Mouse (Mus musculus): Measurements from ENCODE around the gene Dnajb2. TPM values are rescaled to one million over a fixed set of nuclear protein-coding genes. Genes with fewer than 3 reads are reported as not detected.
"Not testable (repeated sequence)": the region's sequence is repeated elsewhere in the genome, so short reads cannot be mapped to it uniquely, and the experiment has no call there.

The Dnajb2 gene
- total and polyA plus RNA-seq, 2 experiments from 2014 or later = 48.0 to 64.5 TPM

- no peak overlapping the region for H3K27ac ChIP-seq
- 0 out of 2 replicates have a peak, but pooled peaks cover 6% of the 10 kb centered on the region for H3K27me3 ChIP-seq (ENCODE audit: insufficient read depth, low read length)
- DNase-seq (ENCODE audit: low spot score) (no peak), ATAC-seq (no peak)
- no peaks in the 10 kb centered on the region for H3K9me3 ChIP-seq (ENCODE audit: low read length)
- H3K9ac ChIP-seq (replicated peaks; ENCODE audit: low read length) = no peak overlapping the region
- no peak overlapping the region for H3K4me3 ChIP-seq (ENCODE audit: low read length)
- H3K4me2 ChIP-seq (ENCODE audit: low read depth, low read length) = no peak overlapping the region
- 74% methylated on average over 2 of the region's 2 CpGs for WGBS
- TF ChIP-seq CTCF (IDR thresholded peaks at IDR 0.05; ENCODE audit: low read depth) = no peak
- no peaks in the 10 kb centered on the region for H3K4me1 ChIP-seq (ENCODE audit: insufficient read depth, low read length)
- H3K36me3 ChIP-seq (ENCODE audit: insufficient read depth, low read length) = no peaks in the 10 kb centered on the region
Measured at GRCm38 (mm10) chr1:75226138-75226537, 10.1 kb upstream of the Dnajb2 start.

DNA sequence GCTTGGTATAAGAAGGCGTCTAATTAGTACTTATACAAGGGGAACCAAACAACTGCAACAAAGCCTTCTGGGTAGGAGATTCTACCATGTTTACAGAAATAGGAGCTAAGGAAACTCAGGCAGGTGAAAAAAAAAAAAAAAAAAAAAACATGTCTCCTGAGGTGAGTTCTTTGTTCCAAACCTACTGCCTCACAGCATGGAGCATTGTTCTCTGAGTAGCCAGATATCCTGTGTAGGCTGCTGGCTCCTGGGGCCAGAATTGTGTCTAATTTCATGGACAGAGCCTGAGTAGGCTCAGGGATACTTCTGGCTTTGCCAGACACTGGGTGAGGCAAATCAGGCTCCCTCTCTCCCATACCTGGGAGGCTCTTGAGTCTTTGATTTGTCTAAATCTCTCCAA, 8.6 kb upstream of the Dnajb2 start:
- Histone ChIP-seq H3K36me3 (ENCODE audit: insufficient read depth, low read length) (no peaks in the 10 kb centered on the region), H3K27me3 (ENCODE audit: insufficient read depth, low read length) (no peaks in the 10 kb centered on the region), H3K4me2 (ENCODE audit: low read depth, low read length) (no peak overlapping the region), H3K9me3 (ENCODE audit: low read length) (no peaks in the 10 kb centered on the region), H3K4me3 (ENCODE audit: low read length) (no peak overlapping the region), H3K4me1 (ENCODE audit: insufficient read depth, low read length) (no peaks in the 10 kb centered on the region), H3K27ac (no peak overlapping the region), H3K9ac (replicated peaks; ENCODE audit: low read length) (no peak overlapping the region)
- no peak for ATAC-seq
- DNase-seq (ENCODE audit: low spot score) = no peak
- WGBS = 72% methylated on average over 1 of the region's 1 CpGs
- TF ChIP-seq CTCF (IDR thresholded peaks at IDR 0.05; ENCODE audit: low read depth) = no peak

DNA sequence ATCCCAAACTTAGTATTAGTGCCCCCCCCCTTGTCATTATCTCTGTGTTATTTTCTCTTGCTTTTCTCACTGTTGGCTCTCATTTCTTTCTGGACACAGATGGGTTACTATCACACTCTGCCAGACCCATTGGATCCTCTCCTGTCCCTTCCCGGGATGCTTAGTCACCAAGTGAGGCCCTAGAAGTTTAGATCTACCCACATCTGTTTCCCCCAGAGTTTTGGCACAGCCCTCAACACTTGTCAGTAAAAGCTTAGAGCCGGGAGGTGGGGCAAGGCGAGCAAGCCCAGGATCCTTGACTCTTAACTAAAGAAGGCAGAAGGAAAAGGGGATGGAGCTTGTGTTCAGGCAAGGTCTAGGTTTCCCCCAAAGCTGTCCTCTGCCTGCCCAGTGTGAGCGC, 7.0 kb upstream of the Dnajb2 start:
- no peak overlapping the region for H3K27ac ChIP-seq
- no peaks in the 10 kb centered on the region for H3K27me3 ChIP-seq (ENCODE audit: insufficient read depth, low read length)

DNA sequence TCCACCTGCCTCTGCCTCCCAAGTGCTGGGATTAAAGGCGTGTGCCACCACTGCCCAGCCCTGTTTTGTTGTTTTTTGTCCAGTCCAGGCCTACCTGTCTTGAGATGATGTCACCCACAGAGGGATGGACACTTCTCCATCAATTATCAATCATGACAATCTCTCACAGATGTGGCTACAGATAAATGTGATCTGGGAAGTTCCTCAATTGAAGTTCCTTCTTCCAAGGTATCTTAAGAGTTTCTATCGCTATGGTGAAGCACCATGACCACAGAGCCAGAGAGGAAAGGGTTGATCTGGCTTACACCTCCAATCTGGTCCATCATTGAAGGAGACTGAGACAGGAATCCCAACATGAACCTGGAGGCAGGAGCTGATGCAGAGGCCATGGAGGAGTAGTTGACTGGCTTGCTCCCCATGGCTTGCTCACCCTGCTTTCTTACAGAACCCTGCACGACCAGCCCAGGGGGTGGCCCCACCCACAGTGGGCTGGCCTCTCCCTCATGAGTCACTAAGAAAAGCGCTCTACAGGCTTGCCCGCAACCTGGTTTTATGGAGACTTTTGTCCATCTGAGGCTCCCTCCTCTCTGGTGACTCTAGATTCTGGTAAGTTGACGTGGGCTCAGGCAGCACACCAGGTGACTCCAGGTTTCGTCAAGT, 5.7 kb upstream of the Dnajb2 start:
- Histone ChIP-seq H3K9ac (replicated peaks; ENCODE audit: low read length) (no peak overlapping the region), H3K36me3 (ENCODE audit: insufficient read depth, low read length) (no peaks in the 10 kb centered on the region), H3K4me2 (ENCODE audit: low read depth, low read length) (no peak overlapping the region), H3K4me1 (ENCODE audit: insufficient read depth, low read length) (0 out of 2 replicates have a peak, but pooled peaks cover 4% of the 10 kb centered on the region), H3K27me3 (ENCODE audit: insufficient read depth, low read length) (no peaks in the 10 kb centered on the region), H3K27ac (no peak overlapping the region), H3K4me3 (ENCODE audit: low read length) (no peak overlapping the region), H3K9me3 (ENCODE audit: low read length) (no peaks in the 10 kb centered on the region)
- TF ChIP-seq CTCF (IDR thresholded peaks at IDR 0.05; ENCODE audit: low read depth) = no peak
- 72% methylated on average over 7 of the region's 7 CpGs for WGBS
- ATAC-seq (no peak), DNase-seq (ENCODE audit: low spot score) (no peak)

More for the DNA sequence above, 7.0 kb upstream of the Dnajb2 start:
- H3K9ac ChIP-seq (replicated peaks; ENCODE audit: low read length) = no peak overlapping the region
- ATAC-seq = no peak
- no peak overlapping the region for H3K4me2 ChIP-seq (ENCODE audit: low read depth, low read length)
- no peak for TF ChIP-seq CTCF (IDR thresholded peaks at IDR 0.05; ENCODE audit: low read depth)
- H3K4me1 ChIP-seq (ENCODE audit: insufficient read depth, low read length) = no peaks in the 10 kb centered on the region
- no peak for DNase-seq (ENCODE audit: low spot score)
- H3K36me3 ChIP-seq (ENCODE audit: insufficient read depth, low read length) = no peaks in the 10 kb centered on the region
- 55% methylated on average over 4 of the region's 4 CpGs for WGBS
- no peak overlapping the region for H3K4me3 ChIP-seq (ENCODE audit: low read length)
- no peaks in the 10 kb centered on the region for H3K9me3 ChIP-seq (ENCODE audit: low read length)

- ATAC-seq = no peak
- H3K4me3 ChIP-seq (ENCODE audit: low read length) = no peak overlapping the region
- H3K9ac ChIP-seq (replicated peaks; ENCODE audit: low read length) = no peak overlapping the region
- no peaks in the 10 kb centered on the region for H3K27me3 ChIP-seq (ENCODE audit: insufficient read depth, low read length)
- no peak overlapping the region for H3K27ac ChIP-seq
- DNase-seq (ENCODE audit: low spot score) = no peak
- WGBS = 85% methylated on average over 4 of the region's 4 CpGs
- no peaks in the 10 kb centered on the region for H3K36me3 ChIP-seq (ENCODE audit: insufficient read depth, low read length)
- 0 out of 2 replicates have a peak, but pooled peaks cover 4% of the 10 kb centered on the region for H3K4me1 ChIP-seq (ENCODE audit: insufficient read depth, low read length)
- H3K9me3 ChIP-seq (ENCODE audit: low read length) = no peaks in the 10 kb centered on the region
- no peak for TF ChIP-seq CTCF (IDR thresholded peaks at IDR 0.05; ENCODE audit: low read depth)
- H3K4me2 ChIP-seq (ENCODE audit: low read depth, low read length) = no peak overlapping the region
Measured at GRCm38 (mm10) chr1:75231224-75231623, 5.0 kb upstream of the Dnajb2 start.

GRCm38 (mm10) chr1:75231664-75232152, 4.5 kb upstream of the Dnajb2 start, which contains the start of gene A630095N17Rik:
A630095N17Rik (minus strand) TSS chr1:75232102.
- H3K4me2 ChIP-seq (ENCODE audit: low read depth, low read length) = no peak within 1 kb of the TSS
- H3K4me3 ChIP-seq (ENCODE audit: low read length) = no peak within 1 kb of the TSS
- 0 out of 2 replicates have a peak, but pooled peaks cover 4% of the 10 kb centered on the region for H3K4me1 ChIP-seq (ENCODE audit: insufficient read depth, low read length)
- H3K36me3 ChIP-seq (ENCODE audit: insufficient read depth, low read length) = no peaks in the 10 kb centered on the region
- no peak for ATAC-seq
- H3K27me3 ChIP-seq (ENCODE audit: insufficient read depth, low read length) = no peaks in the 10 kb centered on the region
- no peak within 1 kb of the TSS for H3K9ac ChIP-seq (replicated peaks; ENCODE audit: low read length)
- WGBS = 72% methylated on average over 5 of the region's 5 CpGs
- H3K27ac ChIP-seq = no peak within 1 kb of the TSS
- H3K9me3 ChIP-seq (ENCODE audit: low read length) = no peaks in the 10 kb centered on the region
- no peak for TF ChIP-seq CTCF (IDR thresholded peaks at IDR 0.05; ENCODE audit: low read depth)
- DNase-seq (ENCODE audit: low spot score) = no peak

DNA sequence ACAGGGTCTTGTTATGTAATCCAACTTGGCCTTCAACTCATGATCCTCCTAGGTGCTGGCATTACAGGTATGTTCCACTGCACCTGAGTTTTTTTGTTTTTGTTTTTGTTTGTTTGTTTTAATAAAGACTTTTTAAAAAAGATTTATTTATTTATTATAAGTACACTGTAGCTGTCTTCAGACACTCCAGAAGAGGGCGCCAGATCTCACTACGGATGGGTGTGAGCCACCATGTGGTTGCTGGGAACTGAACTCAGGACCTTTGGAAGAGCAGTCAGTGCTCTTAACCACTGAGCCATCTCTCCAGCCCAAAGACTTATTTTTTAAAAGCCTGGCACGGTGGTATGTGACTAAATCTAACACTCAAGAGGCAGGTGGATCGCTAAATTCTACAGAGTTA, 3.7 kb upstream of the Dnajb2 start:
- not testable (repeated sequence) for H3K4me1 ChIP-seq (ENCODE audit: insufficient read depth, low read length); H3K9me3 ChIP-seq (ENCODE audit: low read length); DNase-seq (ENCODE audit: low spot score); H3K36me3 ChIP-seq (ENCODE audit: insufficient read depth, low read length); H3K4me2 ChIP-seq (ENCODE audit: low read depth, low read length); H3K4me3 ChIP-seq (ENCODE audit: low read length); ATAC-seq; H3K27ac ChIP-seq; H3K27me3 ChIP-seq (ENCODE audit: insufficient read depth, low read length); H3K9ac ChIP-seq (replicated peaks; ENCODE audit: low read length)
- 69% methylated on average over 4 of the region's 4 CpGs for WGBS
- TF ChIP-seq CTCF (IDR thresholded peaks at IDR 0.05; ENCODE audit: low read depth) = peak; percentile 15; the same call in 1 of the 2 replicates

All from hindbrain, postnatal 0 days (tissue).